Mouse (Mus musculus): ENCODE data around the gene Olfr98.
A peak's percentile ranks its signal among the peaks of the same experiment; 100 is the strongest.
"Not testable (repeated sequence)": the region's sequence is repeated elsewhere in the genome, so short reads cannot be mapped to it uniquely, and the experiment has no call there.

Olfr98 gene

GRCm38 (mm10) chr17:37263626-37264025 is at the start of gene Olfr98:
Gene Olfr98, minus strand, starts transcription at chr17:37263749.
- DNase-seq (ENCODE audit: low read depth, low spot score): no peak

- DNase-seq (ENCODE audit: low read depth, low spot score): no peak
Observed at GRCm38 (mm10) chr17:37310146-37310699, 46.7 kb upstream of the Olfr98 start.

GRCm38 (mm10) chr17:37308483-37308882 is 44.9 kb upstream of the Olfr98 start:
- no peak for DNase-seq (ENCODE audit: low read depth, low spot score)

DNA sequence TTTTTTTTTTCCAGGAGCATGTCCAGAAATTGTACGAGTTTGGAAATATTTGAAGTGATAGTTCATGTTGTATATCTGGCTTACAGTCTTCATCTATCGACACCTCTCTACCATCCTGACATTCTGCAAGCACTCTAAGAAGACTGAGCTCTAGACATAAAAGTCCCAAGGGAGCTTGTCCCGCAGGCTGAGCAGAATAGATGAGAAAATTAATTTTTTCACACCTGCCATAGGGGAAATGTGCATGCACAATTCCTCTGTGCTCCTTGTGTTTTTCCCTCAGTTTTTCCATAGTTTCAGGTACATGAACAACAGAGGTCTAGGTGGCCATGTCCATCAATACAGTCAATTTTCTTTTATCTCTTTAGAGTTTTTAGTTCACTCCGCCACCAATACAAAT is 40.7 kb upstream of the Olfr98 start, which contains the start of gene Olfr101:
Olfr101 (minus strand) TSS at position 101 of the 400 bp plus-strand sequence.
- no peak for DNase-seq (ENCODE audit: low read depth, low spot score)

DNA sequence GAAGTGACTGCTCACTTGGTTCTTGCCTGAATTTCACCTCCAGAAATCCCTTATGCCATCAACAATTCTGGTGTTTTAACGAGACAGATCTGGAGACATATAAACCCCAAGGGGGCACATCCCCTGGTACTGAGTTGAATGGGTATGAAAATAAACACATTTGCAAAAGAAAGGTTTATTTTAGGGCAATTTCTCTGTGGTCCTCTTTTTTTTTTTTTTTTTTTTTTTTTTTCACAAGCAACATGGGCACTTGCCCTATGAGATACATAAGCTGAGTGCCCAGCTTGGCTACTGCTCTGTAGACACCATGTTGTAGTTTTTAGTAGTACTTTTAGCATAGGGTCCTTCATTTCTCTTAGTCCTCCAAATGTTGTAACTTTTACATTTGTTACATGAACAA is 19.8 kb upstream of the Olfr98 start, which contains the start of gene Olfr99:
Olfr99 (minus strand) TSS at position 101 of the 400 bp plus-strand sequence.
- DNase-seq (ENCODE audit: low read depth, low spot score): no peak

- DNase-seq (ENCODE audit: low read depth, low spot score): no peak
Observed at GRCm38 (mm10) chr17:37280331-37280730, 16.8 kb upstream of the Olfr98 start.

GRCm38 (mm10) chr17:37276573-37276972 is 13.0 kb upstream of the Olfr98 start:
- no peak for DNase-seq (ENCODE audit: low read depth, low spot score)

GRCm38 (mm10) chr17:37275626-37276248 is 12.2 kb upstream of the Olfr98 start:
- no peak for DNase-seq (ENCODE audit: low read depth, low spot score)

- no peak for DNase-seq (ENCODE audit: low read depth, low spot score)
Observed at GRCm38 (mm10) chr17:37270702-37271092, 7.1 kb upstream of the Olfr98 start.

- peak; percentile 62 for DNase-seq (ENCODE audit: low read depth, low spot score)
Observed at GRCm38 (mm10) chr17:37270058-37270701, 6.6 kb upstream of the Olfr98 start, which contains the start of gene H2-M3. Gene H2-M3, plus strand, starts transcription at chr17:37270220.

DNA sequence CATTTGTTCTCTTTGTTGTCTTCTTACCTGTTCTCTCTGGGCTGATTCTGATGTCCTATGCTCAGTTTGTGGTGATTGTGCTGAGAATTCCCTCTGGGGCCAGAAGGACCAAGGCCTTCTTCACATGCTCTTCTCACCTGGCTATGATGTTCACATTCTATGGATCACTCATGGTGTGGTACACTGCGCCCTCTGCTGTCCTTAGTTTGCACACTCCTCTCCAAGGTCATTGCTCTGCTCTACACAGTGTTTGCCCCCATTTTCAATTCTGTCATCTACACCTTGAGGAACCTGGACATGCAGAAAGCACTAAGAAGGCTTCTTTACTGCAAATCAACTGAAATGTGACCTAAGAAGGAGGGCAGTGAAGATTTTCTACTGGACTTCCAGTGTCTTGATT is 13.0 kb downstream of the Olfr98 start:
- DNase-seq (ENCODE audit: low read depth, low spot score): no peak

GRCm38 (mm10) chr17:37249460-37249859 is 14.1 kb downstream of the Olfr98 start:
- no peak for DNase-seq (ENCODE audit: low read depth, low spot score)

GRCm38 (mm10) chr17:37246715-37247114 is 16.8 kb downstream of the Olfr98 start:
- no peak for DNase-seq (ENCODE audit: low read depth, low spot score)

DNA sequence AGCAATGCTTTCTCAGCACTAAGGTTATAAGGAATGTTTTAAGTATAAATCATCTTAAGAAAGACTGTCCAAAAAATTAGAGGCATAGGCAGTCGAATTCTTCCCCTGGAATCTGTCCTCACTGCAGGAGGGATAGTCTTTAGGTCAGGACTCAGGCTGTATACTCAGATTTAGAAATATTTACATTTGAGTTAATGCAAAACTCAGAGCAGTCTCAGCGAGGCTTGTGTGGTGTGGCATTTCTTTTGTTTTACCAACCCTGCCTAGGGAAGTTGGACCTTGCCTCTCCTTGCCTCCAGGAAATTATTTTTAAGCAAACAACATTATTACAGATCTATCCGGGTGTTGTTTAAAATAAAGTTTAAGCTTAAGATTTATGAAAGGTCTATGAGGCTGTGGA is 21.4 kb downstream of the Olfr98 start:
- no peak for DNase-seq (ENCODE audit: low read depth, low spot score)

- DNase-seq (ENCODE audit: low read depth, low spot score): not testable (repeated sequence)
Observed at GRCm38 (mm10) chr17:37237230-37237629, 26.3 kb downstream of the Olfr98 start, which contains the start of gene Olfr97. Gene Olfr97, minus strand, starts transcription at chr17:37237330.

- no peak for DNase-seq (ENCODE audit: low read depth, low spot score)
Observed at GRCm38 (mm10) chr17:37221879-37222278, 41.7 kb downstream of the Olfr98 start.

DNA sequence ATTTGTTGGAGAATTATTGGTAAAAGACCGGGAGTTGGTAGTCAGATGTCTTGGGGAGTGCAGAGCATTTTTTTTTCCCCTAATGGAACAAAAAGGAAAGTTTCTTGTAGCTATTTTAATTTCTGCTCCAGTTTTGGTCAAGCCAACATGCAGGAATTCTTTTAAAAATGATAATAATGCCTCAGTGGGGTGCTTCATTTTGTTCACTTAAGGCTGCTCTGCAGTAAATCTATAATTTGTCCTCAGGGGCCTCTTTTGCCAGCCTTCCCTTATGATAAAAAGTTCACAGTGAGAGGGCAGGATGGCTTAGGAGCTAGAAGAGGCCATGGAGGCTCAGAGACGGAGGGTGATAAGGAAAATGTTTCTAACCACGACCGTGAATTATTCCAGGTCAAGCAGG is 43.7 kb downstream of the Olfr98 start, which contains the start of gene Olfr96:
Olfr96 (plus strand) TSS at position 301 of the 400 bp plus-strand sequence.
- no peak for DNase-seq (ENCODE audit: low read depth, low spot score)

- no peak for DNase-seq (ENCODE audit: low read depth, low spot score)
Observed at GRCm38 (mm10) chr17:37218486-37218885, 45.1 kb downstream of the Olfr98 start.

DNA sequence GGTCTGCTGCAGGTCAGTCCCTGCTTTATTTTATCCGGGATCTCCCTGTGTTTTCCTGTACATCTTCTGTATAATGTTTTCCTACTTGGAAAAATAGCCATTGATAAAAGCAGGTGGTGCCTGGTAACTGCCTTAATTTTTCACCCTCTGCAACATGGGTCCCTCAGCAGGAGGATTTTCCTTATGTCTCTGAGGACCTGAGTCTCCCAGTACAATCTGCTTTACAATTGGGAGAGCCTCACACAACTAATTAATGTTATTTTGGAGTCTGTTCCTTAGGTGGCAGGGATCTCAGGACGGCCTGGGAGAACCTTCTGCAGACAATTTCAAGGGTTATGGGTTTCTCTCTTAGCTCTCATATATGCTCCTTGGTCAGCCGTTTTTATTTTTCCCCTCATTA is 50.5 kb downstream of the Olfr98 start, which contains the start of gene Olfr95:
Olfr95 (minus strand) TSS at position 101 of the 400 bp plus-strand sequence.
- DNase-seq (ENCODE audit: low read depth, low spot score): no peak
